Mouse (Mus musculus) regulatory T cell (primary cell): ENCODE results near the gene Gm5798.
"Not testable (repeated sequence)": the region's sequence is repeated elsewhere in the genome, so short reads cannot be mapped to it uniquely, and the experiment has no call there.

Source experiments
- in situ Hi-C: fragments of 300-600 bp; cut with MboI, MseI; formaldehyde crosslinking; loops from one replicate; pipeline ENCODE4 v1.15.1; 2025; ENCODE audit warnings: high pct_unique_total_duplicates

Gene Gm5798

DNA sequence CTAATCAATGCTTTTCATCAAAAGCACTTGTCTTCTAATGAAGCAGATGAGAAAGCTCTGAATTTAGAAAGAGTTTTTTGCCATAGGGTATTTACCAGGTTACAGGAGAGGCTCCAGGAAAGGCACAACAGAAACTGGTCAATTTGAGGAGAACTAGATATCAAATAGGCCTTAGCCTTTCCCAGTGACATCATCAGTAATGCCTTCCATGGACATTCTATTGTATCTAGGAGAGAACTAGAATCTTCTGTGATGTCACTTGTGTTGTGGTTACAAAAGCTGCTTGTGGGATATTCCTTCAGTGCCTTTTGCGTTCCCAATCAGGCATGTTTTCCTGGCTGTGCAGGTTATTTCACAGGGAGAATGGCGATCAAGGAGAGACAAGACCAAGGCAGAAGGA lies at the start of gene Gm5798:
Gene Gm5798 (plus strand): TSS at position 301 of the 400 bp plus-strand sequence.
- in situ Hi-C loops = not testable (repeated sequence)

DNA sequence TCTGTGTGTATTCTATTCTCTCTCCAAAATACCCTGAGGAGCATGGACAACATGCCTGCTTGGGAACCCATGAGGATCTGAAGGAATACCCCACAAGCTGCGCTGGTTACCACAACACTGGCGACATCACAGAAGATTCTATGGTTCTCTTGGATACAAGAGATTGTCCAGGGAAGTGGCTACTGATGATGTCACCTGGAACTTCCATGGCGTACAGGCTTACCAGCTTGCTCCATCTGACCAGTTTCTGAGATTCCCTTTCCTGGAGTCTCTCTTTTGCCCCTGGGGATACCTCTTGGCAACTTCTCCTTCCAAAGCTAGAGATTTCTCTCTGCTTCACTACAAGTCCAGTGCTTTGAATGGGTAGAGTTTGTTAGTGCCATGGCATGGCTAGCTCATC lies 37.9 kb downstream of the Gm5798 start, which contains the start of gene Gm7945:
Gene Gm7945 (minus strand): TSS at position 101 of the 400 bp plus-strand sequence.
- in situ Hi-C loops = not testable (repeated sequence)
